Mouse (Mus musculus) spleen, adult 10 weeks (tissue): Measurements from ENCODE around the gene Rab6b. TPM values are rescaled to one million over a fixed set of nuclear protein-coding genes. Genes with fewer than 3 reads are reported as not detected.

Source experiments
- polyA plus RNA-seq: library from polyadenylated mRNA; stranded (reverse); fragments of 350-450 nt; fragmentation: Illumina TruSeq; extraction: RNeasy Lipid Tissue Mini Kit (QIAGEN cat#74804); gene quantifications from one replicate; pipeline ENCODE4 v1.2.3, GENCODE M21; 2015; ENCODE audit warnings: low replicate concordance; ENCODE audit not compliant: insufficient read depth

Gene Rab6b
- 10.2 TPM for polyA plus RNA-seq

GRCm38 (mm10) chr9:103111621-103112470 lies at the start of gene Rab6b:
Rab6b (plus strand) TSS chr9:103111787.

GRCm38 (mm10) chr9:103201561-103202260 lies 90.1 kb downstream of the Rab6b start, which contains the start of gene Srprb:
Srprb (minus strand) TSS chr9:103202137.

DNA sequence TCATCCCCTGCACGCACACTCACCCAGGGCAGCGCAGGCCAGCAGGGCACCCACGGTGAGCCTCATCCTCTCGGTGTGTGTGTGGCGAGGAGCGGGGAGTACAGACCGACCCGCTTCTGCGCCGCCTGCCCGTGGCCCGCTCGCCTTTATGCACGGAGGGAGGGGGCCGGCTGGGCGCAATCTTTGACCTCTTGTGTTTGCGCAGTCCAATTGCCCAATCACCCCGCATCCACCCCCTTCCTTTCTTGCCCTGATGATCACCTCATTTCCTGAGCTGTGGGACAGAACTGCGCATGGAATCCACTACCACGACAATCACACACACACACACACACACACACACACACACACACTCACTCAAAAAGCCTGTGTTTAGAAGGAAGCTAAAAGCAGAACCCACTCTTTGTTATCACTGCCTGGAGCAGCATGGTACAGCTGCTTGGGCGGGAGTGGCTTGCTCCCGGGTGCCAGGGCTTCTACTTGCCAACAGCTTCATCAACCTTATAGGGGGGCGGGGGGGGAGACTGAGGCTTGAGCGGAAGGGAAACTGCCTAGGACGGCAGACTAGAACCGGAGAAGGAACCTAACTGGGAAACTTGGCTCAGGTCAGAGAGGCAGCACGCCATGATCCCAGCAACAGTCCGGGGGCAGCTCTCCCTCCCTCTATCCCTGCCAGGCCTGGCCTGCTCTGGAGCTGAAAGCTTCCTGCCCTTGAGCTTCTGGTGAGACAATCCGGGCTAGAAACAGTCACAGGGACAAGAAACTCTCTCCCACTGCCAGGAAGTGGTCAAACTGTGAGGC lies 118.8 kb downstream of the Rab6b start, which contains the start of the genes Gm20425 and Trf:
TSS of gene Gm20425 (minus strand) at position 157 of the 801 bp plus-strand sequence.
TSS of gene Trf (minus strand) at position 294 of the 801 bp plus-strand sequence.

Other genes starting within 250 kb of the Rab6b start
- 30.6 TPM for gene Slco2a1, start 123.1 kb upstream of the Rab6b start, polyA plus RNA-seq
- gene Srprb, start 90.3 kb downstream of the Rab6b start, polyA plus RNA-seq: 18.0 TPM
- 4.8 TPM for gene Gm20425, start 118.5 kb downstream of the Rab6b start, polyA plus RNA-seq
- 448 TPM for gene Trf, start 118.7 kb downstream of the Rab6b start, polyA plus RNA-seq
- gene 1300017J02Rik, start 193.3 kb downstream of the Rab6b start, polyA plus RNA-seq: 9.9 TPM
- 82.4 TPM for gene Topbp1, start 193.4 kb downstream of the Rab6b start, polyA plus RNA-seq